ENCODE assay signal across 8 mouse cellular contexts in genomic region chr5:93092147-93092781, GRCm38 (mm10). TPM values are rescaled to one million over a fixed set of nuclear protein-coding genes. Genes with fewer than 3 reads are reported as not detected.
DNase-seq lines count a peak whose midpoint lies in the region; ATAC-seq and TF ChIP-seq lines count a peak whose summit lies in the region.

No protein-coding gene starts in this region.

- H3K27me3 ChIP-seq in intestine, embryonic 15.5 days (replicated peaks), result no peaks in the 10 kb centered on the region
- H3K27me3 ChIP-seq in limb, embryonic 14.5 days (ENCODE audit: control insufficient read depth, insufficient read depth, low read length), result no peaks in the 10 kb centered on the region
- no peaks in the 10 kb centered on the region for H3K27me3 ChIP-seq in midbrain, embryonic 16.5 days (ENCODE audit: control insufficient read depth, insufficient read depth, low read depth, low read length)
- no peaks in the 10 kb centered on the region for H3K27me3 ChIP-seq in stomach, embryonic 14.5 days (ENCODE audit: control insufficient read depth, insufficient read depth, low read length)

- H3K9me3 ChIP-seq in intestine, embryonic 15.5 days, result no peaks in the 10 kb centered on the region
- H3K9me3 ChIP-seq in limb, embryonic 14.5 days (ENCODE audit: control insufficient read depth, low read length), result no peaks in the 10 kb centered on the region
- H3K9me3 ChIP-seq in midbrain, embryonic 16.5 days (replicated peaks; ENCODE audit: control insufficient read depth, low read length, poor library complexity, severe bottlenecking), result no peaks in the 10 kb centered on the region
- no peaks in the 10 kb centered on the region for H3K9me3 ChIP-seq in stomach, embryonic 14.5 days (ENCODE audit: control insufficient read depth, low read depth, low read length)

- intact Hi-C loops in gastrocnemius, postnatal 14 days (cut with DNase I; ENCODE audit: low total_unique reads), result loop anchor here (5.0 kb wide), 1 partner anchor 70 kb away; no protein-coding TSS in a partner anchor

- H3K9ac ChIP-seq in intestine, embryonic 15.5 days, result peak overlapping the region; percentile 71
- peak overlapping the region; percentile 85 for H3K9ac ChIP-seq in limb, embryonic 14.5 days (ENCODE audit: low read depth, low read length, severe bottlenecking)
- peak overlapping the region; percentile 97 for H3K9ac ChIP-seq in midbrain, embryonic 16.5 days (ENCODE audit: low read depth, low read length)
- H3K9ac ChIP-seq in stomach, embryonic 14.5 days (replicated peaks; ENCODE audit: low read depth, low read length), result peak overlapping the region; percentile 87

- peaks cover 16% of the 10 kb centered on the region for H3K4me1 ChIP-seq in intestine, embryonic 15.5 days (replicated peaks)
- peaks cover 30% of the 10 kb centered on the region for H3K4me1 ChIP-seq in limb, embryonic 14.5 days (ENCODE audit: control insufficient read depth, insufficient read depth, low read length)
- peaks cover 41% of the 10 kb centered on the region for H3K4me1 ChIP-seq in midbrain, embryonic 16.5 days (ENCODE audit: control insufficient read depth, insufficient read depth, low read length)
- H3K4me1 ChIP-seq in stomach, embryonic 14.5 days (ENCODE audit: control insufficient read depth, insufficient read depth, low read length), result peaks cover 35% of the 10 kb centered on the region

- peak overlapping the region; percentile 85 for H3K27ac ChIP-seq in intestine, embryonic 15.5 days
- H3K27ac ChIP-seq in limb, embryonic 14.5 days (replicated peaks; ENCODE audit: low read depth, low read length), result 0 out of 2 replicates have a peak overlapping the region, but pooled peaks have one; percentile 95
- peak overlapping the region; percentile 98 for H3K27ac ChIP-seq in midbrain, embryonic 16.5 days (ENCODE audit: low read length)
- H3K27ac ChIP-seq in stomach, embryonic 14.5 days (ENCODE audit: low read length), result peak overlapping the region; percentile 94

- TF ChIP-seq POLR2A in limb, embryonic 14.5 days (IDR thresholded peaks at IDR 0.05; ENCODE audit: borderline replicate concordance, extremely low read depth, insufficient read depth, insufficient read length), result no peak

- WGBS in intestine, embryonic 15.5 days, result 5% methylated on average over 28 of the region's 28 CpGs
- 3% methylated on average over 28 of the region's 28 CpGs for WGBS in limb, embryonic 14.5 days
- 8% methylated on average over 28 of the region's 28 CpGs for WGBS in midbrain, embryonic 16.5 days
- 3% methylated on average over 28 of the region's 28 CpGs for WGBS in stomach, embryonic 14.5 days

- peak; percentile 97 for DNase-seq in heart, adult 11 months
- DNase-seq in heart, adult 8-10 months (ENCODE audit: low spot score), result no peak
- peak; percentile 30 to 55 for DNase-seq in cerebellum, postnatal 25 days
- DNase-seq in gastrocnemius, postnatal 14 days, result peak; percentile 59
- DNase-seq in limb, embryonic 14.5 days (ENCODE audit: low spot score), result no peak

- peak overlapping the region; percentile 84 for H3K4me2 ChIP-seq in intestine, embryonic 15.5 days (replicated peaks)
- peak overlapping the region; percentile 84 for H3K4me2 ChIP-seq in limb, embryonic 14.5 days (replicated peaks; ENCODE audit: low read depth, low read length, severe bottlenecking)
- H3K4me2 ChIP-seq in midbrain, embryonic 16.5 days (ENCODE audit: low read length), result peak overlapping the region; percentile 66
- peak overlapping the region; percentile 84 for H3K4me2 ChIP-seq in stomach, embryonic 14.5 days (replicated peaks; ENCODE audit: low read depth, low read length)

- peak; percentile 42 for ATAC-seq in intestine, embryonic 15.5 days
- no peak for ATAC-seq in limb, embryonic 14.5 days (ENCODE audit: low FRiP score, low read depth)
- peak; percentile 39 for ATAC-seq in midbrain, embryonic 16.5 days
- 0 out of 2 replicates have a peak, but pooled peaks have one; percentile 14 for ATAC-seq in stomach, embryonic 14.5 days (ENCODE audit: insufficient number of reproducible peaks, insufficient read depth, low FRiP score, low read depth)

- H3K4me3 ChIP-seq in intestine, embryonic 15.5 days (replicated peaks), result peak overlapping the region; percentile 80
- H3K4me3 ChIP-seq in limb, embryonic 14.5 days (replicated peaks; ENCODE audit: low read length), result peak overlapping the region; percentile 82
- H3K4me3 ChIP-seq in midbrain, embryonic 16.5 days (ENCODE audit: low read depth, low read length), result peak overlapping the region; percentile 89
- peak overlapping the region; percentile 87 for H3K4me3 ChIP-seq in stomach, embryonic 14.5 days (ENCODE audit: low read depth, low read length)

- H3K36me3 ChIP-seq in intestine, embryonic 15.5 days, result no peaks in the 10 kb centered on the region
- no peaks in the 10 kb centered on the region for H3K36me3 ChIP-seq in limb, embryonic 14.5 days (ENCODE audit: control insufficient read depth, insufficient read depth, low read length)
- H3K36me3 ChIP-seq in midbrain, embryonic 16.5 days (ENCODE audit: control insufficient read depth, insufficient read depth, low read length), result no peaks in the 10 kb centered on the region
- H3K36me3 ChIP-seq in stomach, embryonic 14.5 days (ENCODE audit: control insufficient read depth, insufficient read depth, low read length), result no peaks in the 10 kb centered on the region

RNA-seq across cellular contexts. Expression of gene Sept11, which starts 1.0 kb away (rescaled TPM):
- 10 to 100 TPM; 23.6 to 29.9 (median 25.5) TPM for total RNA-seq in heart, adult 8-10 months (2022)
- total RNA-seq in gastrocnemius, postnatal 14 days (2021), result 100 to 1,000 TPM; 101 to 111 TPM
- 138 and 157 TPM in 2 replicates for polyA plus RNA-seq in intestine, embryonic 15.5 days (2015; fragmentation: Nextera tagmentation; extraction: Ambion mirVana)
- 141 and 149 TPM in 2 replicates for polyA plus RNA-seq in limb, embryonic 14.5 days (2012; rRNA removed)
- polyA plus RNA-seq in limb, embryonic 14.5 days (2014; fragmentation: Nextera tagmentation; extraction: Ambion mirVana), result 197 and 206 TPM in 2 replicates
- polyA plus RNA-seq in midbrain, embryonic 16.5 days (2015; fragmentation: Nextera tagmentation; extraction: Ambion mirVana), result 143 and 155 TPM in 2 replicates
- polyA plus RNA-seq in stomach, embryonic 14.5 days (2014; fragmentation: Nextera tagmentation; extraction: Ambion mirVana), result 176 and 186 TPM in 2 replicates

RNA-seq across cellular contexts. Expression of gene Sowahb, which starts 47.4 kb away (rescaled TPM):
- under 1 TPM; 0.05 to 0.22 (median 0.12) TPM for total RNA-seq in heart, adult 8-10 months (2022)
- total RNA-seq in gastrocnemius, postnatal 14 days (2021), result not detected
- polyA plus RNA-seq in intestine, embryonic 15.5 days (2015; fragmentation: Nextera tagmentation; extraction: Ambion mirVana), result 5.8 and 6.1 TPM in 2 replicates
- 0.24 and 0.34 TPM in 2 replicates for polyA plus RNA-seq in limb, embryonic 14.5 days (2012; rRNA removed)
- 0.68 and 0.73 TPM in 2 replicates for polyA plus RNA-seq in limb, embryonic 14.5 days (2014; fragmentation: Nextera tagmentation; extraction: Ambion mirVana)
- polyA plus RNA-seq in midbrain, embryonic 16.5 days (2015; fragmentation: Nextera tagmentation; extraction: Ambion mirVana), result not detected in 2 replicates
- polyA plus RNA-seq in stomach, embryonic 14.5 days (2014; fragmentation: Nextera tagmentation; extraction: Ambion mirVana), result 1.4 and 1.5 TPM in 2 replicates

Comparison
In these comparisons a context has a peak if more than half of its experiments do, and no peak if none do; other contexts are left out.
1. DNase-seq: peak in heart, adult 11 months (single experiment), cerebellum, postnatal 25 days (2 of 2) and gastrocnemius, postnatal 14 days (single experiment); none in heart, adult 8-10 months (single experiment) and limb, embryonic 14.5 days (single experiment).
2. Peak in every context shown above with its lines, with median percentiles within 50 percentile points of each other: H3K27ac ChIP-seq, H3K4me2 ChIP-seq, H3K4me3 ChIP-seq and H3K9ac ChIP-seq.